Mouse (Mus musculus) adrenal gland, postnatal 10 days (tissue): ENCODE data around the gene Gm49339. TPM values are rescaled to one million over a fixed set of nuclear protein-coding genes. Genes with fewer than 3 reads are reported as not detected.
"Not testable (repeated sequence)": the region's sequence is repeated elsewhere in the genome, so short reads cannot be mapped to it uniquely, and the experiment has no call there.

ENCODE experiments used
- DNase-seq: peaks from one replicate; pipeline ENCODE4 v3.0.0; 2021; ENCODE audit warnings: mixed read lengths
- long read RNA-seq, 2 experiments: library from polyadenylated mRNA; stranded (forward); transcript quantifications; one replicate each; pipeline ENCODE4 v2.0.0; 2021
- total RNA-seq, 2 experiments: library from RNA; stranded (reverse); gene quantifications; 2 replicates each; pipeline ENCODE4 v1.2.3; 2021

Gm49339 gene
- total RNA-seq: 1 to 10 TPM in 1 of 2 experiments, under 1 TPM in 1; 0.63 to 1.0 TPM
- long read RNA-seq, experiment 1: 0 reads
- long read RNA-seq, experiment 2, partial matches to known transcripts: 0 of 1 reads
- long read RNA-seq, experiment 2, other reads (novel, unspliced or antisense): 1 of 1 reads

- not testable (repeated sequence) for DNase-seq
These were observed at the start of gene Gm49339, which contains the start of gene Lilr4b for GRCm38 (mm10) chr10:51480397-51480796. Gene Gm49339 (plus strand): TSS chr10:51480612. Gene Lilr4b (plus strand): TSS chr10:51480632.

DNA sequence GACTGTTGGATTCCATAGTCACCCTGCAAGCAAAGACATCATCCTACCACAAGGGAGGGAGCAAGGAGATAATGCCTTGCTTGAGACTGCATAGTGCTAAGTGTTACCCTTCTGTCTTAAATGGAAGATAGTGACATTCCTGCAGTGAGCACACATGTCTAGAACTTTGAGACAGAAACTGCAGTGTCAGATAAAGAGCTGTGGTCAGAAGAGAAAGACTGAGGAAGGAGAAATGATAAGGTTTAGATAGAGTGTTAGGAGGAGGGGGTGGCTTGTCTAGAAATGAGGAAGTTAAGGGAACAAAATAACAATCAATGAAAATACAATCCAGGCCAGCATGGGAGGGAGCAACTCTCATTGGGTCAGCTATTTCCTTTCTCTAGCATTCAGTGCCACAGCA is 47.5 kb upstream of the Gm49339 start:
- DNase-seq: no peak

GRCm38 (mm10) chr10:51435684-51436083 is 44.7 kb upstream of the Gm49339 start:
- no peak for DNase-seq

DNA sequence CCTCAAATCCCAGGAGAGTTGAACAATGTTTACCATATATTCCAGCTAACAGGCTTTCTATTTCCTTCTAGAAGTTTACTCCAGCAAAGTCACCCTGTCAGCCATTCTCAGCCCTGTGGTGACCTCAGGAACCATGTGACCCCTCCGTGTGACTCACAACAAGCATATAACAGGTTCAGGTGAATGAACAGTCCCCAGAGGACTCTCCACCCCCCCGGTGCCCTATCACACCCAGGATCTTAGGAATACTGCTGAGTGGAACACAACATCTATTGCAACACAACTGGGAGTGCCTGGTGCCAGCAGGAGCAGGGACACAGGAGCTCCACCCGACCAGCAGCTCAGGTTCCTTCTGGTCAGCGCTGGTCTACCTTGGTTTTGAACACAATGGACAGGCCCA is 28.8 kb upstream of the Gm49339 start:
- no peak for DNase-seq

DNA sequence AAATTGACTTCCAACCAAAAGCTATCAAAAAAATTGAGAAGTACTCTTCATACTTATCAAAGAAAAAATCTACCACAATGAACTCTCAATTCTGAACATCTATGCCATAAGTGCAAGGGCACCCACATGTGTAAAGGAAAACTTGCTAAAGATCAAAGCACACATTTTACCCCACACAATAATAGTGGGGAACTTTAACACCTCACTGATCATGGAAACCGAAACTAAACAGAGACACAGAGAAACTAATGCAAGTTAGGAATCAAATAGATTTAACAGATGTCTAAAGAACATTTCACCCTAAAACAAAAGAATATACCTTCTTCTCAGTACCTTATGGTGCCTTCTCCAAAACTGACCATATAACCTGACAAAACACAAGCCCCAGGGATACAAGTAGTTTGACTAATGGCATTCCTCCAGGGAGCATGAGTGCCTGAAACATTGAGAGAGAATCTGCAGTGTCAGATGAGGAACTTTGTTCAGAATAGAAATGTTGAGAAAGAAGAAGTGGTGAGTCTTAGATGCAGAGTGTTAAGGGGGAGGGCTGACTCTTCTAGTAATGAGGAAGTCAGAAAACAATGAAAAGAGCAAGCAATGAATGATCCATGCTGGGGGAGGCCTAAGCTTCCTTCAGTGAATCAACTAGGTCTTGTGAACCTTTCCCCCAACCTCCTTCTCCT is 26.7 kb upstream of the Gm49339 start:
- no peak for DNase-seq

- DNase-seq: no peak
These were observed 26.0 kb upstream of the Gm49339 start for GRCm38 (mm10) chr10:51454365-51454764.

GRCm38 (mm10) chr10:51455762-51456161 is 24.6 kb upstream of the Gm49339 start:
- DNase-seq: no peak

DNA sequence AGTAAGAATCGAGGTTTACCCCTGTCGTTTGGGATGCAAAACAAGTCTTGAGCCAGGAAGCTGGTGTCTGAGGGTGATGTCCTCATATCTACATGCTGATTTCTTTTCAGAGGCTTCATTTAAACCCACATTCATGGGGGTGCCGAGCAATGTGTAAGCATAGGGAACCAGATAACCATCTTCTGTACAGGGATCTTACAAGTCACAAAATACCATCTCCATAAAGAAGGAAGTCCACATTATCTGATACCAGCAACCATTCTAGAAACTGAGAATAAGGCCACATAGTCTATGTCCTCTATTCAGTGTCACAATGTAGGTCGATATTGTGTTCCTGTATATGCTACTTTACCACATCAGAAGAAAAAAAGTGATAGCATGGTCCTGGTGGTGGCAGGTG is 24.0 kb upstream of the Gm49339 start:
- no peak for DNase-seq

- DNase-seq: not testable (repeated sequence)
These were observed 16.6 kb upstream of the Gm49339 start for GRCm38 (mm10) chr10:51463800-51464199.

DNA sequence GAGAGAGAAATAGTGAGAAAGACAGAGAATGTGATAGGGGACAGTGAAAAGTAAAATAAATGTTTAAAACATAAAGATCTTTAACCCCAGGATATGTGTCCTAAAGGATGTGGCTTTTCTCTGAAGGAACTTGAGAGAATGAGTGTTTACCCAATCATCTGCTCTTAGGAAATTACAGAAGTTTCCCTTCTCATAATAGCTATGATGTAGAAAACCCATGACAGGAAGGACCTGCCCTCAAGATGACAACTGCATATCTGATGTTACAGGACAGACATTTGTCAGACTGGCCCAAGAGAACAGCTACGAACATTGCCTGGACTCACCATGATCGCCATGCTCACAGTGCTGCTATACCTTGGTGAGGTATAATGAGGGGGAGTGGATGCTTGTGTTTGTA is 10.3 kb downstream of the Gm49339 start, which contains the start of gene Lilrb4a:
TSS of gene Lilrb4a (plus strand) at position 266 of the 400 bp plus-strand sequence.
- not testable (repeated sequence) for DNase-seq

DNA sequence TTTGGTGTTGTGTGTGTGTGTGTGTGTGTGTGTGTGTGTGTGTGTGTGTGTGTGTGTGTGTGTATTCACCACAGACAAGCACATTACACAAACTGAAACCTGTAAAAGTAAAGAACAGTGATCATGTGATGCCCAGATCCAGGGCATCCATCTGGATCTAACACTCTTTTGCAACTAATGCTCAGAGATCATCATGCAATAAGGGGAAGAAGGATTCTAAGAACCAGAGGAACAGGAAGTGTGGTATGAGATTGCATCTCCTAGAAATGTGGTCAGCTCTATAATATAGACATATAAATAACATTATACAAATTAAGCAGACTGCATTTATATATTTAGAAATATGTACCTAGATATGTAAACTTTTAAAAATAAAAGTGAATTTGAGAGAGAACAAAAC is 39.6 kb downstream of the Gm49339 start:
- DNase-seq: no peak

- no peak for DNase-seq
These were observed 41.0 kb downstream of the Gm49339 start for GRCm38 (mm10) chr10:51521453-51521852.

GRCm38 (mm10) chr10:51526090-51526489 is 45.7 kb downstream of the Gm49339 start:
- DNase-seq: no peak

GRCm38 (mm10) chr10:51526633-51527032 is 46.2 kb downstream of the Gm49339 start:
- DNase-seq: no peak

DNA sequence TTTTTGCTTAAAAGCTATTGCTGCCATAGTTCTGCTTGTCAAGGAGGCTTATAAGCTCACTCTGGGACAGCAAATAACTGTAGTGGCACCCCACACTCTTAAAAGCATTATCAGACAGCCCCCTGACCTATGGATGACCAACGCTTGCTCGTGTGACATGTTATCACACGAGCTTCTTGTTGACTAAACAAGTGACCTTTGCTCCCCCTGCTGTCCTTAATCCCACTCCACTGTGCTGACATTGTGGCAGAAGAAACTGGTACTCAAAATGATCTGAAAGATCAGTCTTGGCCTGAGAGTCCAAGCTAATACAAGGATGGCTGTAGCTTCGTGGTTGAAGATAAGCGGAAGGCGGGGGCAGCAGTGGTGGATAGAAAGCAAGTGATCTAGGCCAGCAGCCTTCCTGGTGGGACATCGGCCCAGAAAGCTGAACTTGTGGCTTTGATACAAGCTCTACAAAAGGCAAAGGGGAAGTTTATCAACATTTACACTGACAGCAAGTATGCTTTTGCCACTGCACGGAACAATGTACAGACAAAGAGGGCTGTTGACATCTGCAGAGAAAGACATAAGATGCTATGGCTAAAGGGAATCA is 48.5 kb downstream of the Gm49339 start:
- no peak for DNase-seq

DNA sequence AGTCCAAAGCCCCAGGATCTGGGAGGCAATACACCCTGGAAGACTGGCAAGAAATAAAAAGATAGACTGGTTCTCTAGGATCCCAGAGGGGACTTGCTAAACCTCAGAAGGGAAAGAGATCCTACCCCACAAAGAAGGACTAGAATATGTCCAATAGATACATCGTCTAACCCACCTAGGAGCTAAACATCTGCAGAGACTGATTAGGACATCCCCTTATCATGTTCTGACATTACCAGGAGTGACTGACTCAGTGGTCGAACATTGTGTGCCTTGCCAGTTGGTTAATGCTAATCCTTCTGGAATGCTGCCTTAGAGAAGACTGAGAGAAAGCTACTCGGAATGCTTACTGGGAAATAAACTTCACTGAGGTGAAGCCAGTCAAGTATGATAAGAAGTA is 49.1 kb downstream of the Gm49339 start:
- no peak for DNase-seq

GRCm38 (mm10) chr10:51530813-51531212 is 50.4 kb downstream of the Gm49339 start:
- DNase-seq: no peak

Other genes starting within 250 kb of the Gm49339 start
- 1 to 10 TPM in 1 of 2 experiments, under 1 TPM in 1; 0.64 to 1.4 TPM for gene Lilr4b, start within 50 bp of the Gm49339 start, total RNA-seq
- 1 to 10 TPM; 1.7 to 3.3 TPM for gene Lilrb4a, start 10.3 kb downstream of the Gm49339 start, total RNA-seq
- under 1 TPM in 1 of 2 experiments, not detected in 1; 0.45 TPM for gene Fam162b, start 109.9 kb downstream of the Gm49339 start, total RNA-seq
- gene Gprc6a, start 150.8 kb downstream of the Gm49339 start, total RNA-seq: not detected
- gene Rfx6, start 197.1 kb downstream of the Gm49339 start, total RNA-seq: not detected